In genomic region chr12:73633707-73634106, GRCm38 (mm10) we compare ENCODE assay signal across 29 mouse cellular contexts. TPM values are rescaled to one million over a fixed set of nuclear protein-coding genes. Genes with fewer than 3 reads are reported as not detected.
A peak's percentile ranks its signal among the peaks of the same experiment; 100 is the strongest.
DNase-seq lines count a peak whose midpoint lies in the region; ATAC-seq lines count a peak whose summit lies in the region.
"Had no signal": no experiment of that assay in that cellular context is flagged by ENCODE, and none has a peak within 500 bp of the region (broad histone marks: within the 10 kb centered on the region; RNA-seq: fewer than 3 reads in every experiment).

No protein-coding gene starts in this region.

- peaks cover 20% of the 10 kb centered on the region for H3K4me1 ChIP-seq in kidney, embryonic 15.5 days
- H3K4me1 ChIP-seq: forebrain, embryonic 13.5 days; hindbrain, embryonic 15.5 days; midbrain, embryonic 15.5 days; neural tube, embryonic 12.5 days had no signal

- H3K9ac ChIP-seq in kidney, embryonic 15.5 days, result no peak overlapping the region
- H3K9ac ChIP-seq: forebrain, embryonic 13.5 days; heart, embryonic 15.5 days; hindbrain, embryonic 15.5 days; intestine, embryonic 15.5 days; liver, embryonic 12.5 days; liver, postnatal 0 days; midbrain, embryonic 15.5 days; neural tube, embryonic 12.5 days had no signal

- WGBS in kidney, embryonic 15.5 days, result 78% methylated on average over 4 of the region's 4 CpGs

- H3K27me3 ChIP-seq in kidney, embryonic 15.5 days, result no peaks in the 10 kb centered on the region
- H3K27me3 ChIP-seq: forebrain, embryonic 13.5 days; heart, embryonic 15.5 days; hindbrain, embryonic 15.5 days; intestine, embryonic 15.5 days; liver, embryonic 12.5 days; midbrain, embryonic 15.5 days; neural tube, embryonic 12.5 days had no signal

- no peak for ATAC-seq in kidney, embryonic 15.5 days (replicated peaks; ENCODE audit: low FRiP score)
- ATAC-seq in CD4-positive, CD25-positive, alpha-beta regulatory T cell, adult 4 months, result peak; percentile 60
- peak; percentile 50; the same call in 1 of the 2 replicates for ATAC-seq in granulocyte monocyte progenitor cell, adult 5-6 weeks (replicated peaks; ENCODE audit: poor library complexity, severe bottlenecking)
- 0 out of 2 replicates have a peak, but pooled peaks have one; percentile 11 for ATAC-seq in monocyte, adult 5-6 weeks (replicated peaks; ENCODE audit: insufficient number of reproducible peaks, low FRiP score, low TSS enrichment, poor library complexity, severe bottlenecking)
- ATAC-seq: forebrain, embryonic 13.5 days; liver, embryonic 12.5 days; liver, postnatal 0 days; midbrain, embryonic 15.5 days had no signal

- H3K4me2 ChIP-seq in kidney, embryonic 15.5 days, result no peak overlapping the region
- H3K4me2 ChIP-seq: forebrain, embryonic 13.5 days; heart, embryonic 15.5 days; hindbrain, embryonic 15.5 days; intestine, embryonic 15.5 days; liver, embryonic 12.5 days; midbrain, embryonic 15.5 days; neural tube, embryonic 12.5 days had no signal

- no peak for DNase-seq in kidney, postnatal 10 days
- no peak for DNase-seq in cerebellum, postnatal 10 days
- no peak for DNase-seq in cerebellum, adult 11 months
- DNase-seq: adrenal gland, postnatal 14 days; cerebellum, adult 2 months; cerebellum, postnatal 25 days; gastrocnemius, postnatal 14 days; kidney, adult 2 months; kidney, postnatal 14 days; left cerebral cortex, postnatal 4 days; liver, postnatal 0 days; lung, postnatal 4 days; right cerebral cortex, adult 18-20 months; spleen, adult 18-20 months; thymus, postnatal 25 days had no signal

- no peaks in the 10 kb centered on the region for H3K9me3 ChIP-seq in kidney, embryonic 15.5 days (replicated peaks)
- H3K9me3 ChIP-seq: forebrain, embryonic 13.5 days; heart, embryonic 10.5 days; heart, embryonic 15.5 days; hindbrain, embryonic 15.5 days; intestine, embryonic 15.5 days; liver, embryonic 12.5 days; midbrain, embryonic 15.5 days; neural tube, embryonic 12.5 days had no signal

- no peak overlapping the region for H3K4me3 ChIP-seq in kidney, embryonic 15.5 days (replicated peaks)
- H3K4me3 ChIP-seq: forebrain, embryonic 13.5 days; heart, embryonic 10.5 days; heart, embryonic 15.5 days; hindbrain, embryonic 15.5 days; intestine, embryonic 15.5 days; left cerebral cortex, adult 2 months; liver, embryonic 12.5 days; midbrain, embryonic 15.5 days; neural tube, embryonic 12.5 days had no signal

- no peaks in the 10 kb centered on the region for H3K36me3 ChIP-seq in kidney, embryonic 15.5 days
- H3K36me3 ChIP-seq: G1E; heart, embryonic 10.5 days; heart, embryonic 15.5 days; hindbrain, embryonic 15.5 days; intestine, embryonic 15.5 days; liver, embryonic 12.5 days; midbrain, embryonic 15.5 days; neural tube, embryonic 12.5 days had no signal

- peak overlapping the region; percentile 56; the same call in 1 of the 2 replicates for H3K27ac ChIP-seq in kidney, embryonic 15.5 days
- H3K27ac ChIP-seq: forebrain, embryonic 13.5 days; heart, embryonic 10.5 days; heart, embryonic 15.5 days; hindbrain, embryonic 15.5 days; left cerebral cortex, adult 2 months; liver, embryonic 12.5 days; midbrain, embryonic 15.5 days; neural tube, embryonic 12.5 days had no signal

RNA-seq across cellular contexts. Expression of gene Prkch, which starts 49.1 kb away (rescaled TPM):
- 10.9 and 11.9 TPM in 2 replicates for polyA plus RNA-seq in kidney, embryonic 15.5 days (2015; fragmentation: Nextera tagmentation; extraction: Ambion mirVana)
- 10 to 100 TPM; 73.0 to 76.1 TPM for polyA plus RNA-seq in CD4-positive, CD25-positive, alpha-beta regulatory T cell, adult 4 months (2017; shearing (Covaris generic))
- 0.99 and 1.6 TPM in 2 replicates for total RNA-seq in granulocyte monocyte progenitor cell, adult 5-6 weeks (2014; fragmentation: Nextera tagmentation)
- 2.6 and 5.3 TPM in 2 replicates for total RNA-seq in granulocyte monocyte progenitor cell, adult 5-6 weeks (2017)
- 140 to 209 TPM (median 154 TPM) in 3 replicates for total RNA-seq in monocyte, adult 5-6 weeks (2017)
- polyA plus RNA-seq: G1E had no signal

Comparison
In these comparisons a context has a peak if more than half of its experiments do, and no peak if none do; other contexts are left out.
1. RNA of gene Prkch, which starts 49.1 kb away (total RNA-seq): 140 to 209 TPM in monocyte, adult 5-6 weeks; 0.99 to 5.3 TPM in granulocyte monocyte progenitor cell, adult 5-6 weeks; every median in the first group is over 10 times any median in the second.